Mouse (Mus musculus) layer of hippocampus, postnatal 10 days (tissue): ENCODE data around the gene BB287469. TPM values are rescaled to one million over a fixed set of nuclear protein-coding genes. Genes with fewer than 3 reads are reported as not detected.
"Not testable (repeated sequence)": the region's sequence is repeated elsewhere in the genome, so short reads cannot be mapped to it uniquely, and the experiment has no call there.

Experiments
- DNase-seq, 2 experiments: peaks; one replicate each; pipeline ENCODE4 v3.0.0; 2021; ENCODE audit warnings: low spot score in 2 of 2
- long read RNA-seq: library from polyadenylated mRNA; stranded (forward); transcript quantifications from one replicate; pipeline ENCODE4 v2.0.0, GENCODE M21; 2023
- total RNA-seq, 2 experiments: library from RNA; stranded (reverse); gene quantifications; 2 replicates each; pipeline ENCODE4 v1.2.3; 2021

BB287469 gene
- total RNA-seq = not detected
- long read RNA-seq = 0 reads

DNA sequence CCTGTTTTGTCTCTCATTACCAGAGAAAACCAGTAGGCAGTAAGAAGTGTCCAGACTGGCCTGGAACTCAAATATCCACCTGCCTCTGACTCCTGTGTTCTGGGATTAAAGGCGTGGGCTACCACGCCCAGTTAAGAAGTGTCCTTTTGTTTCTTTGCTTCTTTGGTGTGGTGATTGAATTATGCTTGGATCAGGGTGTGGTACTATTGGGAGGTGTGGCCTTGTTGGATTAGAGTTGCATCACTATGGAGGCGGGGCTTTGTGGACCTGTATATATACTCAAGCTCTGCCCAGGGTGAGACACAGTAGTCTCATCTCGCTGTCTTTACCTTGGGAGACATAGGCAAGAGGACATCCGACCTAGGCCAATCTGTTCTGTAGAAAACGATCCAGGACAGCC, at the start of gene BB287469:
TSS of gene BB287469 (plus strand) at position 301 of the 400 bp plus-strand sequence.
- DNase-seq = not testable (repeated sequence)

GRCm38 (mm10) chr12:87775655-87776054, 40.7 kb upstream of the BB287469 start, which contains the start of gene Gm21319:
TSS of gene Gm21319 (minus strand) at chr12:87775755.
- not testable (repeated sequence) for DNase-seq

GRCm38 (mm10) chr12:87795212-87795611, 21.2 kb upstream of the BB287469 start, which contains the start of gene Gm21936:
TSS of gene Gm21936 (plus strand) at chr12:87795512.
- DNase-seq = not testable (repeated sequence)

GRCm38 (mm10) chr12:87797971-87798370, 18.4 kb upstream of the BB287469 start:
- DNase-seq = not testable (repeated sequence)

- not testable (repeated sequence) for DNase-seq
Observed at GRCm38 (mm10) chr12:87842239-87842638, 25.9 kb downstream of the BB287469 start, which contains the start of gene Gm2001. TSS of gene Gm2001 (minus strand) at chr12:87842339.

GRCm38 (mm10) chr12:87850657-87851056, 34.3 kb downstream of the BB287469 start:
- DNase-seq = not testable (repeated sequence)

DNA sequence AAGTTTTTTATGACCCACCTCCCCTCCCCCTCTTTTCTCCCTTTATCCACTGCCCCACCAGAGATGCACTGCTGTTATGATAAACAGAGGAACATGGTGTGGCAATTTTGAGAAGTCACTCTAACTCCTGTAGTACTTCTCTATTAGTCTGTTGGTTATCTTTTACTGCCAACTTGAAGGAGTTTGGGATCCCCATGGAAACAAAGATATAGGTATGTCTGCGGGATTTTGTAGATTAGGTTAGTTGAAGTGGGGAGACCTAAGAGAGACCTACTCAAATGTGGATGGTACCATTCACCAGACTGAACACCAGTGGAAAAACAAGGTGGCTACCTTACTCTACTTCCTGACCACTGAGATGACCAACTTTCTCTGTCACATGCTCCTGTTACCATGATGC, 39.7 kb downstream of the BB287469 start:
- not testable (repeated sequence) for DNase-seq

GRCm38 (mm10) chr12:87861740-87862692, 45.6 kb downstream of the BB287469 start:
- not testable (repeated sequence) for DNase-seq

GRCm38 (mm10) chr12:87863638-87864037, 47.3 kb downstream of the BB287469 start:
- DNase-seq = not testable (repeated sequence)

- DNase-seq = not testable (repeated sequence)
Observed at GRCm38 (mm10) chr12:87864048-87864447, 47.7 kb downstream of the BB287469 start.

Other genes with a start within 250 kb of the BB287469 start
- gene Oog1, start 213.9 kb upstream of the BB287469 start, total RNA-seq = not detected
- gene Gm4027, start 197.7 kb upstream of the BB287469 start, total RNA-seq = not detected
- not detected for gene Gm16381, start 172.0 kb upstream of the BB287469 start, total RNA-seq
- gene Gm21319, start 40.8 kb upstream of the BB287469 start, total RNA-seq = not detected
- not detected for gene Gm21936, start 21.1 kb upstream of the BB287469 start, total RNA-seq
- not detected for gene Gm2001, start 25.8 kb downstream of the BB287469 start, total RNA-seq
- gene Gm2016, start 57.5 kb downstream of the BB287469 start, total RNA-seq = not detected
- not detected for gene Gm2022, start 78.8 kb downstream of the BB287469 start, total RNA-seq
- gene Gm2035, start 103.3 kb downstream of the BB287469 start, total RNA-seq = not detected
- not detected for gene Gm2042, start 137.5 kb downstream of the BB287469 start, total RNA-seq
- gene Gm2075, start 195.3 kb downstream of the BB287469 start, total RNA-seq = not detected
- gene Gm6803, start 202.2 kb downstream of the BB287469 start, total RNA-seq = not detected
- not detected for gene Gm2056, start 210.4 kb downstream of the BB287469 start, total RNA-seq